Mouse (Mus musculus) skeletal muscle tissue, postnatal 0 days (tissue): Measurements from ENCODE around the gene Fbxw5. TPM values are rescaled to one million over a fixed set of nuclear protein-coding genes. Genes with fewer than 3 reads are reported as not detected.

Source experiments
- polyA plus RNA-seq: library from polyadenylated mRNA; unstranded; fragments of >200 nt; fragmentation: Nextera tagmentation; extraction: Ambion mirVana; gene quantifications from 2 replicates; pipeline ENCODE4 v1.2.1, GENCODE M21; 2015

Gene Fbxw5
- polyA plus RNA-seq, result 56.1 and 56.8 TPM in 2 replicates

GRCm38 (mm10) chr2:25500576-25501405, at the start of gene Fbxw5:
Gene Fbxw5 (plus strand): TSS chr2:25500750.

GRCm38 (mm10) chr2:25456205-25456953, 44.2 kb upstream of the Fbxw5 start, which contains the start of gene Clic3:
Gene Clic3 (plus strand): TSS chr2:25456838.

GRCm38 (mm10) chr2:25460551-25461309, 39.8 kb upstream of the Fbxw5 start, which contains the start of gene Paxx:
Gene Paxx (minus strand): TSS chr2:25461094.

GRCm38 (mm10) chr2:25469969-25470368, 30.6 kb upstream of the Fbxw5 start, which contains the start of gene Ptgds:
Gene Ptgds (minus strand): TSS chr2:25470046.

GRCm38 (mm10) chr2:25493476-25493961, 7.0 kb upstream of the Fbxw5 start, which contains the start of gene Lcn12:
Gene Lcn12 (minus strand): TSS chr2:25493911.

GRCm38 (mm10) chr2:25501593-25502486, 1.3 kb downstream of the Fbxw5 start, which contains the start of gene C8g:
Gene C8g (minus strand): TSS chr2:25501719.

GRCm38 (mm10) chr2:25546811-25547491, 46.4 kb downstream of the Fbxw5 start, which contains the start of gene Traf2:
Gene Traf2 (minus strand): TSS chr2:25546940.

Other genes starting within 250 kb of the Fbxw5 start
- gene Tmem203, start 245.3 kb upstream of the Fbxw5 start, polyA plus RNA-seq, result 27.2 and 29.6 TPM in 2 replicates
- gene Tprn, start 238.1 kb upstream of the Fbxw5 start, polyA plus RNA-seq, result 3.0 and 3.9 TPM in 2 replicates
- gene Ssna1, start 228.3 kb upstream of the Fbxw5 start, polyA plus RNA-seq, result 102 and 122 TPM in 2 replicates
- gene Anapc2, start 228.3 kb upstream of the Fbxw5 start, polyA plus RNA-seq, result 51.7 and 54.8 TPM in 2 replicates
- gene Tmem210, start 212.6 kb upstream of the Fbxw5 start, polyA plus RNA-seq, result not detected in 2 replicates
- 0.12 and 0.15 TPM in 2 replicates for gene Lrrc26, start 210.8 kb upstream of the Fbxw5 start, polyA plus RNA-seq
- not detected in 2 replicates for gene Grin1, start 181.6 kb upstream of the Fbxw5 start, polyA plus RNA-seq
- gene Man1b1, start 168.4 kb upstream of the Fbxw5 start, polyA plus RNA-seq, result 29.6 and 33.0 TPM in 2 replicates
- 8.7 and 10.9 TPM in 2 replicates for gene Dpp7, start 144.4 kb upstream of the Fbxw5 start, polyA plus RNA-seq
- 12.4 and 16.8 TPM in 2 replicates for gene Uap1l1, start 135.1 kb upstream of the Fbxw5 start, polyA plus RNA-seq
- 5.8 and 6.4 TPM in 2 replicates for gene Sapcd2, start 128.4 kb upstream of the Fbxw5 start, polyA plus RNA-seq
- gene Entpd2, start 104.9 kb upstream of the Fbxw5 start, polyA plus RNA-seq, result 30.8 and 32.7 TPM in 2 replicates
- 19.3 and 28.5 TPM in 2 replicates for gene Npdc1, start 101.4 kb upstream of the Fbxw5 start, polyA plus RNA-seq
- gene Fut7, start 77.5 kb upstream of the Fbxw5 start, polyA plus RNA-seq, result 0.06 TPM in 1 of 2 replicates, not detected in the other
- gene Abca2, start 72.0 kb upstream of the Fbxw5 start, polyA plus RNA-seq, result 1.2 and 1.6 TPM in 2 replicates
- 1.0 and 6.2 TPM in 2 replicates for gene Clic3, start 43.9 kb upstream of the Fbxw5 start, polyA plus RNA-seq
- 56.6 and 62.1 TPM in 2 replicates for gene Paxx, start 39.7 kb upstream of the Fbxw5 start, polyA plus RNA-seq
- 11.8 and 13.3 TPM in 2 replicates for gene Ptgds, start 30.7 kb upstream of the Fbxw5 start, polyA plus RNA-seq
- gene Lcn12, start 6.8 kb upstream of the Fbxw5 start, polyA plus RNA-seq, result not detected in 2 replicates
- gene C8g, start 969 bp downstream of the Fbxw5 start, polyA plus RNA-seq, result 2.9 and 4.1 TPM in 2 replicates
- gene Traf2, start 46.2 kb downstream of the Fbxw5 start, polyA plus RNA-seq, result 13.9 and 15.5 TPM in 2 replicates
- 314 and 359 TPM in 2 replicates for gene Edf1, start 57.1 kb downstream of the Fbxw5 start, polyA plus RNA-seq
- gene Mamdc4, start 74.1 kb downstream of the Fbxw5 start, polyA plus RNA-seq, result 0.45 and 0.50 TPM in 2 replicates
- gene Phpt1, start 74.5 kb downstream of the Fbxw5 start, polyA plus RNA-seq, result 93.0 and 102 TPM in 2 replicates
- gene Ajm1, start 81.0 kb downstream of the Fbxw5 start, polyA plus RNA-seq, result 0.18 TPM in 1 of 2 replicates, not detected in the other
- 37.7 TPM in 2 replicates for gene Rabl6, start 107.8 kb downstream of the Fbxw5 start, polyA plus RNA-seq
- 0.35 and 0.42 TPM in 2 replicates for gene Ccdc183, start 116.9 kb downstream of the Fbxw5 start, polyA plus RNA-seq
- 22.0 and 25.0 TPM in 2 replicates for gene Tmem141, start 121.3 kb downstream of the Fbxw5 start, polyA plus RNA-seq
- gene Fcna, start 127.3 kb downstream of the Fbxw5 start, polyA plus RNA-seq, result 12.6 and 21.8 TPM in 2 replicates
- gene Lcn8, start 152.4 kb downstream of the Fbxw5 start, polyA plus RNA-seq, result not detected in 2 replicates
- not detected in 2 replicates for gene Lcn5, start 157.2 kb downstream of the Fbxw5 start, polyA plus RNA-seq
- not detected in 2 replicates for gene Lcn6, start 176.0 kb downstream of the Fbxw5 start, polyA plus RNA-seq
- not detected in 2 replicates for gene Lcn10, start 182.0 kb downstream of the Fbxw5 start, polyA plus RNA-seq
- not detected in 2 replicates for gene Obp2a, start 199.3 kb downstream of the Fbxw5 start, polyA plus RNA-seq
- 41.4 and 46.9 TPM in 2 replicates for gene Bmyc, start 206.0 kb downstream of the Fbxw5 start, polyA plus RNA-seq
- gene Obp2b, start 236.3 kb downstream of the Fbxw5 start, polyA plus RNA-seq, result not detected in 2 replicates